In genomic region chr7:72406131-72406530, GRCm38 (mm10) we compare ENCODE assay signal across 27 mouse cellular contexts.
"Had no signal": no experiment of that assay in that cellular context is flagged by ENCODE, and none has a peak within 500 bp of the region (broad histone marks: within the 10 kb centered on the region; RNA-seq: fewer than 3 reads in every experiment).

No protein-coding gene starts in this region.

- DNase-seq: cerebellum, adult 8-10 months; cerebellum, adult 9-10 months; cerebellum, adult 9-11 months; cerebellum, postnatal 10 days; cerebellum, postnatal 14 days; cerebellum, postnatal 25 days; cerebellum, postnatal 36 days; embryo, embryonic 11 days; forebrain, postnatal 0 days; gastrocnemius, adult 2 months; gastrocnemius, postnatal 10 days; gastrocnemius, postnatal 14 days; gastrocnemius, postnatal 25 days; gastrocnemius, postnatal 36 days; heart, adult 18-20 months; heart, adult 2 months had no signal

- H3K4me2 ChIP-seq: embryonic facial prominence, embryonic 12.5 days; embryonic facial prominence, embryonic 13.5 days; embryonic facial prominence, embryonic 15.5 days; forebrain, embryonic 12.5 days; forebrain, embryonic 13.5 days; forebrain, embryonic 15.5 days had no signal

- H3K27me3 ChIP-seq: embryonic facial prominence, embryonic 12.5 days; embryonic facial prominence, embryonic 15.5 days; forebrain, embryonic 12.5 days; forebrain, embryonic 13.5 days; forebrain, embryonic 15.5 days had no signal

- H3K4me1 ChIP-seq: embryonic facial prominence, embryonic 12.5 days; embryonic facial prominence, embryonic 15.5 days; forebrain, embryonic 10.5 days; forebrain, embryonic 12.5 days; forebrain, embryonic 13.5 days; forebrain, embryonic 15.5 days; heart, embryonic 10.5 days had no signal

- H3K27ac ChIP-seq: embryonic facial prominence, embryonic 12.5 days; embryonic facial prominence, embryonic 13.5 days; embryonic facial prominence, embryonic 15.5 days; forebrain, embryonic 10.5 days; forebrain, embryonic 12.5 days; forebrain, embryonic 13.5 days; forebrain, embryonic 15.5 days; gastrocnemius, adult 2 months; heart, adult 2 months; heart, embryonic 10.5 days had no signal

- H3K36me3 ChIP-seq: embryonic facial prominence, embryonic 12.5 days; embryonic facial prominence, embryonic 13.5 days; embryonic facial prominence, embryonic 15.5 days; forebrain, embryonic 10.5 days; forebrain, embryonic 12.5 days; forebrain, embryonic 15.5 days; heart, embryonic 10.5 days had no signal

- ATAC-seq: forebrain, embryonic 13.5 days; forebrain, embryonic 14.5 days; forebrain, embryonic 15.5 days; forebrain, embryonic 16.5 days; forebrain, postnatal 0 days had no signal

- H3K9ac ChIP-seq: embryonic facial prominence, embryonic 12.5 days; embryonic facial prominence, embryonic 13.5 days; embryonic facial prominence, embryonic 15.5 days; forebrain, embryonic 12.5 days; forebrain, embryonic 13.5 days; forebrain, embryonic 15.5 days; forebrain, postnatal 0 days had no signal

- H3K4me3 ChIP-seq: embryonic facial prominence, embryonic 12.5 days; embryonic facial prominence, embryonic 13.5 days; embryonic facial prominence, embryonic 15.5 days; erythroblast, embryonic 14.5 days; forebrain, embryonic 10.5 days; forebrain, embryonic 12.5 days; forebrain, embryonic 13.5 days; forebrain, embryonic 15.5 days; gastrocnemius, adult 2 months; heart, adult 2 months; heart, embryonic 10.5 days had no signal

- H3K9me3 ChIP-seq: embryonic facial prominence, embryonic 12.5 days; embryonic facial prominence, embryonic 13.5 days; embryonic facial prominence, embryonic 15.5 days; forebrain, embryonic 10.5 days; forebrain, embryonic 12.5 days; forebrain, embryonic 13.5 days; forebrain, embryonic 15.5 days; heart, embryonic 10.5 days had no signal
